Mouse (Mus musculus) liver, embryonic 13.5 days (tissue): ENCODE data around the gene Gmds. TPM values are rescaled to one million over a fixed set of nuclear protein-coding genes. Genes with fewer than 3 reads are reported as not detected.
A peak's percentile ranks its signal among the peaks of the same experiment; 100 is the strongest.

Experiments
- ATAC-seq: fragments of 200-750 bp; cut with Nextera tagmentation; 2 replicates; pipeline ENCODE4 v1.8.0; 2017; ENCODE audit warnings: low read depth, mild to moderate bottlenecking, moderate number of reproducible peaks, moderate library complexity
- DNase-seq: peaks from one replicate; pipeline ENCODE4 v3.0.0; 2022
- H3K27ac ChIP-seq: fragments of 300-500 bp; sonication (generic); 2 replicates; pipeline ENCODE4 v1.5.1; 2015; ENCODE audit warnings: moderate library complexity, mild to moderate bottlenecking, inconsistent platforms
- H3K27me3 ChIP-seq: fragments of 300-500 bp; sonication (generic); 2 replicates; pipeline ENCODE4 v1.6.1; 2015; ENCODE audit warnings: mild to moderate bottlenecking, inconsistent platforms
- H3K36me3 ChIP-seq: fragments of 300-500 bp; sonication (generic); 2 replicates; pipeline ENCODE4 v1.6.1; 2015; ENCODE audit warnings: mild to moderate bottlenecking, inconsistent platforms
- H3K4me1 ChIP-seq: fragments of 300-500 bp; sonication (generic); replicated peaks from 2 replicates; pipeline ENCODE4 v1.6.1; 2015; ENCODE audit warnings: inconsistent platforms
- H3K4me2 ChIP-seq: fragments of 300-500 bp; sonication (generic); 2 replicates; pipeline ENCODE4 v1.6.1; 2015; ENCODE audit warnings: inconsistent platforms, mild to moderate bottlenecking, moderate library complexity
- H3K4me3 ChIP-seq: fragments of 300-500 bp; sonication (generic); replicated peaks from 2 replicates; pipeline ENCODE4 v1.5.1; 2015; ENCODE audit warnings: mild to moderate bottlenecking, inconsistent platforms
- H3K9ac ChIP-seq: fragments of 300-500 bp; sonication (generic); 2 replicates; pipeline ENCODE4 v1.6.1; 2015; ENCODE audit warnings: mild to moderate bottlenecking, inconsistent platforms
- H3K9me3 ChIP-seq: fragments of 300-500 bp; sonication (generic); replicated peaks from 2 replicates; pipeline ENCODE4 v1.6.1; 2016; ENCODE audit warnings: inconsistent platforms
- WGBS: fragments of 180-500 bp; shearing (Covaris S2); methylation state at CpG from one replicate; pipeline ENCODE4 v1.1.7; 2015; ENCODE audit not compliant: insufficient replicate concordance; 5-methylcytosine and 5-hydroxymethylcytosine counted together
- polyA plus RNA-seq: library from polyadenylated mRNA; unstranded; fragments of >200 nt; fragmentation: Nextera tagmentation; extraction: Ambion mirVana; gene quantifications from 2 replicates; pipeline ENCODE4 v1.2.1, GENCODE M21; 2015

The Gmds gene
- polyA plus RNA-seq: 9.1 and 10.1 TPM in 2 replicates

DNA sequence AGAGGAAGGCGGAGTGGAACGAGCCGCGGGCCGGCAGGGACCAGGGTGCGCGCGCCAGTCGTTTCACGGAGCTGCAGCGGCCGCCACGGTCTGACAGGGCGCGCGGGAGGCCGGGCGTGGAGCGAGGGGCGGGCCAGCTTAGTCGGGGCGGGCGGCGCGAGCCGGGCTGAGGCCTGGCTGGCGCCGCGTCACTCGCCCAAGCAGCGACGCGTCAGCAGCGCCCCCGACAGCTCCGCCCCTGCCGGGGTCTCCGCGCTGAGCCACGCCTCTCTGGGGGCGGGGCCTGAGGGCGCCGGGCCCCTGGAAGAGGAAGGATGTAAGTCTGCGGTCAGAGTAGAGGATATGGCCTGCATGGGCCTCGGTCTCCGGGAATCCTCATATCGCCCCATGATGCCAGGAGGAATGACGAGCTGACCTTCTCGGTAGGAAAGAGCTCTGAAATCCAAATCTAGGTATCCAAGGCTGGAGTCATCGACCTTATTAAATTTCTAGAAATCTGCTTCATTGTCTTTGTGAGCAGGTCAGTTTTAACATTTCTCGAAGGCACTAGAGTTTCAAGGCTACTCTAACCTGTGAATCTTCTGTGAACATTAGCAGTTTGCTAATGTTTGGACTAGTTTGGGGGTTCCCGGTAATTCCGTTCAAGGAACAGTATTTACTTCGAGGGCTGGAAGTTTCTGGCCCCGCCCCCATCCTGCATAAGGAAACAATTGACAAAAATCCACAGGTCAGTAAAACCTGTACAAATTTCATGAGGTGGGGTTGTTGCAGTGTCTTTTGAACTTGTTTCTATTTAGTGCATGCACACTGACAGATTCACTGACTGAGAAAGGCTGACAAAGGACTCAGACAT, at the start of gene Gmds:
TSS of gene Gmds (minus strand) at position 228 of the 853 bp plus-strand sequence.
- Histone ChIP-seq H3K27me3 (no peaks in the 10 kb centered on the region), H3K4me3 (peak within 1 kb of the TSS; percentile 77), H3K9ac (peak within 1 kb of the TSS; percentile 85), H3K9me3 (no peaks in the 10 kb centered on the region), H3K4me2 (peak within 1 kb of the TSS; percentile 97), H3K4me1 (peaks cover 18% of the 10 kb centered on the region), H3K27ac (peak within 1 kb of the TSS; percentile 50), H3K36me3 (no peaks in the 10 kb centered on the region)
- peak; percentile 100 for ATAC-seq
- 2% methylated on average over 55 of the region's 55 CpGs for WGBS
- DNase-seq: peak; percentile 87

DNA sequence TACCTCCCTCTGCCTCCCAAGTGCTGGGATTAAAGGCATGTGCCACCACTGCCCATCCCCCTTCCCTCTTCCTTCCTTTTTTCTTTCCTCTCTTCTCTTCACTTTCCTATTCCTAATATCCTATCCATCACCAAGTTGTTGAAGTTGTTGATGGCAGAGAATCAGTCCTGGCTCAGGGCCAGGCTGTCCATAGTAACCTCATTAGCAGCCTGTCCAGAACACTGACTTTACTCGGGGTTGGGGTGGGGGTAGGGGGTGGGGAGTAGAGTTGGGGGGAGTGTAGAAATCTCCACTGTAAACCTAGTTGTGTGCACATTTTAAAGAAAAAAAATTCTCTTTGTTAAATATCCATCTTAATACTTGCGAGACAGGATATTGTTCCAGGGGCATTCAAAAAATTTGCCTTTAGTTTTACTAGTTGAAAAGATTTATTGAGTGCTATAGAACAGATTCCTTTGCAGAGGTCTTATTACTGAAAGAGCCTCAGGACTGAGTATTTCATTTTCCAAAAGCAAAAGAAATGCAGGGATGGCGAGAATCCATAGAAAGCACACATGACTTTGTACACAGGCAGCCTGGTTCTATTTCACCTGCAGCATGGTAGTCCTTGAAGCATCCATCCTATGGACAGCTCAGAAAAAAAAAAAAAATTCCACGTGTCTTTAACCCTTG, 47.0 kb upstream of the Gmds start:
- no peaks in the 10 kb centered on the region for H3K36me3 ChIP-seq
- no peak for DNase-seq
- ATAC-seq: no peak
- H3K4me3 ChIP-seq: no peak overlapping the region
- H3K9me3 ChIP-seq: no peaks in the 10 kb centered on the region
- H3K9ac ChIP-seq: no peak overlapping the region
- no peak overlapping the region for H3K4me2 ChIP-seq
- WGBS: 52% methylated on average over 4 of the region's 4 CpGs
- H3K4me1 ChIP-seq: no peaks in the 10 kb centered on the region
- H3K27ac ChIP-seq: no peak overlapping the region
- no peaks in the 10 kb centered on the region for H3K27me3 ChIP-seq

DNA sequence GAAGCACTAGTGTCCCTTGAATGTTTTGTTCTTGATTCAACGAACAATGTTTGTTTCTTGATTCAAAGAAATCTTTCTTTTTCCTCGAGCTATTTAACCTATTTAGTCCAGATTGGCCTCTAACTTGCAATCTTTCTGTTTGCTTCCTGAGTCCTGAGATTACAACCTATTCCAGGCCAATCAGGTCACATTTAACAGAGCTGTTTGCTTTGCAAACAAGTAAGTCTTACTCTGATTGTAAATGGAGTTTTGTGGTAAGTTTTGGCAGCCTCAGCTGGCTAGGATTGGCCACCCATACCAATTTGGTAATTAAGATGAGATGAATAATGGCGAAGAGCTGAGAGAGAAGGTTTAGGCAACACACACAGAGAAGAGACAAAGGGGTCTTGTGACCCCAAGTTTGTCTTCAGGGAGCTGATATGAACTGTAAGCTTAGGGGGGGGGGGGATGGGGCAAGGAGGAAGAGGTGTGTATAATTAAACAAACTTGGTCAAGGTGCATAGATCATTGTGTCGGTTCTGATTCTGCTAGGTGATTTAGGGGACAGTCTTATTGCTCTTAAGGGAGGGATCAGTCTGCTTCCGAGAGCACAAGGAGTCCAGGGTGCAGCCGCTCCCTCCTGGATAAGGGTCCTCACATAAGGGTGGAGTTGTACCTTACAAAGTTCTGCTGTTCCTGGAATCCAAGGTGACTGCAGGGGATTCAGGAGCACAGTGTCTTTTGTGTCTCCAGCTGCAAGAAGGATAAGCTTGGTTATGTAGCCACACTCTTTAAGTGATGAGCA, 43.9 kb upstream of the Gmds start:
- DNase-seq: no peak
- no peak for ATAC-seq
- no peak overlapping the region for H3K9ac ChIP-seq
- 60% methylated on average over 6 of the region's 6 CpGs for WGBS
- no peaks in the 10 kb centered on the region for H3K27me3 ChIP-seq
- no peaks in the 10 kb centered on the region for H3K36me3 ChIP-seq
- no peak overlapping the region for H3K4me2 ChIP-seq
- no peak overlapping the region for H3K27ac ChIP-seq
- no peaks in the 10 kb centered on the region for H3K4me1 ChIP-seq
- H3K4me3 ChIP-seq: no peak overlapping the region
- H3K9me3 ChIP-seq: no peaks in the 10 kb centered on the region

DNA sequence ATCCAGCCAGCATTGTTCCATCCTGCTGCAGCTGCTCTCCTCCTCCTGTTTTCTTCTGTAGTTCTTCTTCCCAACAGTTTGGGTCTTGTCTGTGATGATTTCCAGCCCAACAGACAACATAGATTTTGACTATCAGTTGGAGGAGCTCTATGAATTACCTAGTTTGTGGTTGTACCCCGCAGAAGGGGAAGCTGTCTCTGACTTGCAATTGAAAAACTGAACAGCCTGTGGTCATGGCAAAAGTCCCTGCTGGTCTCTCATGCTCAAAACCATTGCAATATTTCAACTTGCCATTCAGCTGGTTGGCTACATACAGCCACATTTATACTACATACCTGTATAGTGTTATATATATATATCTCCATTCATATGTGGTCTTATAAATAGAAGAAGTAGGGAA, 40.1 kb upstream of the Gmds start:
- Histone ChIP-seq H3K9ac (no peak overlapping the region), H3K27me3 (no peaks in the 10 kb centered on the region), H3K4me3 (no peak overlapping the region), H3K27ac (no peak overlapping the region), H3K36me3 (no peaks in the 10 kb centered on the region), H3K9me3 (no peaks in the 10 kb centered on the region), H3K4me1 (no peaks in the 10 kb centered on the region), H3K4me2 (no peak overlapping the region)
- DNase-seq: no peak
- ATAC-seq: no peak
- 26% methylated on average over 1 of the region's 1 CpGs for WGBS

DNA sequence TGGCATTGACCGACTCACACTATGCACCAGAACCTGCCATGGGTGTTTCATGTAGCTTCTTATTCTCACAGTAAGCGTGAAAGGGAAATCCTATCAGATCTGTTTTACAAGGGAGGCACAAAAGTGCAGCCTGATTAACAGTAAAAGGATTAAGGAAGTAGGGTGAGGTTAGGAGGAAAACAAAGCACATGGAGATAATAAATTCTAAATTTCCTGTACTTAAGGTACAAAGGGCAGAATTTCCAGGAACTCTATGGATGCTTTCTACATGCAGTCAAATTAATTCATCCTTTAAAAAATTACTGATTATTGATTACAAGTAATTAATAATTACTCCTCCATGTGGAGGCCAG, 34.0 kb upstream of the Gmds start:
- Histone ChIP-seq H3K27me3 (no peaks in the 10 kb centered on the region), H3K9ac (no peak overlapping the region), H3K9me3 (no peaks in the 10 kb centered on the region), H3K27ac (no peak overlapping the region), H3K4me1 (no peaks in the 10 kb centered on the region), H3K4me3 (no peak overlapping the region), H3K4me2 (no peak overlapping the region), H3K36me3 (no peaks in the 10 kb centered on the region)
- WGBS: 47% methylated on average over 2 of the region's 2 CpGs
- ATAC-seq (no peak), DNase-seq (no peak)

DNA sequence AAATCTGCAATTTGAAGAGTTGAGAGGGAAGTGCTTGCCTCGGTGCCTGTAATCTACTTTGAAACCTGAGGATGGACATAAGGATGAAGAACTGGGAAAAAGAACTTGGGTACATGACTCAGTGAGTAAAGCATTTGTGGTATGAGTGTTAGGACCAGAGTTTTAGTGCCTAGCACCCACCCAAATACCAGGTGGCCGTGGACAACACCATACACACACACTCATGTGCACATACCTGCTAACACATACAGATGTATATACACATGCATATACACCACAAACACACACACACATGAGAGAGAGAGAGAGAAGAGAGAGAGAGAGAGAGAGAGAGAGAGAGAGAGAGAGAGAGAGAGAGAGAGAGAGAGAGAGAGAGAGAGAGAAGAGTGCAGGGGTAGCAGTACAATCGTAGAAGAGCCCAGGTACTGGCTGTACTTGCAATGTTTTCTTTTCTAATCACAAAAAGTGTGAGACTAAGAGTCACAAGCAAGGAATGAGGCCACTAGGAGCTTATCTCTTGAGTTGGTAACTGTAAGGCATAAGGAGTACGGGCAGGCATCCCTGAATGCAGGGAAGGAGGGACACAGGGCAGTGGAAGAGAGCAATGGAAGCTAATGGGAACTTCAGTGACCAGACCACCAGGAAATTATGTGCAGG, 33.5 kb upstream of the Gmds start:
- Histone ChIP-seq H3K9ac (no peak overlapping the region), H3K4me1 (no peaks in the 10 kb centered on the region), H3K4me3 (no peak overlapping the region), H3K9me3 (no peaks in the 10 kb centered on the region), H3K36me3 (no peaks in the 10 kb centered on the region), H3K27ac (no peak overlapping the region), H3K27me3 (no peaks in the 10 kb centered on the region), H3K4me2 (no peak overlapping the region)
- ATAC-seq: no peak
- 50% methylated on average over 4 of the region's 4 CpGs for WGBS
- DNase-seq: no peak

DNA sequence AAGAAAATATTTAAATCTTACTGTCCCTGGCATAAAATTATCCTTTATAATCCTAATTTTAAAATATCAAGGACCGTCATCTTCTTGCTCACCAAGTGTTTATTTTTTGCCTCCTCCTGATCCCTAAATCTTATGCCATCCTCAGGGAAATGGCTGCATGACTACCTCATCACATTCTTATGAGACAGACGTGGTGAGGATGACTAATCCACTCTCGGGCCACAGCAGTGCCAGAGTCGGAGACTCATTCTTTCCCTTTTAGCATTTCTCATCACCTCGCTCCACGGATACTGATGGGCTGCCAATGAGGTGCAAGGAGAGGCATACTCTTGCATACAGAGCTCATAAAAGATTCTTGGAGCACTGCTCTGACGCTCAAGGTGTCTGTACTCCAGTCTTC, 32.2 kb upstream of the Gmds start:
- ATAC-seq: no peak
- Histone ChIP-seq H3K4me2 (no peak overlapping the region), H3K27ac (no peak overlapping the region), H3K4me1 (no peaks in the 10 kb centered on the region), H3K9ac (no peak overlapping the region), H3K36me3 (no peaks in the 10 kb centered on the region), H3K4me3 (no peak overlapping the region), H3K9me3 (no peaks in the 10 kb centered on the region), H3K27me3 (no peaks in the 10 kb centered on the region)
- 63% methylated on average over 7 of the region's 7 CpGs for WGBS
- no peak for DNase-seq

DNA sequence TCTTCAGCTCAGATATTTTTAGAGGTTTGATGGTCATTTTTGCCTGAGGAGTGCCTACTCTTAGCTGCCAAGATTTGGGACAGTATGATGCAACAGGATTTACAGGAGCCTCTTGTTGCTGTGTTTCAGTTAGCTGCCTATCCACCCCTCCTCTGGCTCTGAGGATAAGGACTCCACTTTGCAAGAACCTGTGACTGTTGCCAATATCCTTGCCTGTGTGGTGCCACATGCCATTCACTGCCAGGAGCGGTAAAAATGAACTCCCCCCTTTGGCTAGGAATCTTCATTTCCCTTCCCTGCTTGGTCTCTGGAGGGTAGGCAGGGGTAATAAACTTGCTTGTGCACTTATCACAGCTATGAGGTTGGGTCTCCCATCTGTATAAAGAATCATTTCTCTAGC, 31.6 kb upstream of the Gmds start:
- DNase-seq (no peak), ATAC-seq (no peak)
- Histone ChIP-seq H3K4me3 (no peak overlapping the region), H3K9me3 (no peaks in the 10 kb centered on the region), H3K4me2 (no peak overlapping the region), H3K36me3 (no peaks in the 10 kb centered on the region), H3K4me1 (no peaks in the 10 kb centered on the region), H3K27ac (no peak overlapping the region), H3K27me3 (no peaks in the 10 kb centered on the region), H3K9ac (no peak overlapping the region)
- 71% methylated on average over 1 of the region's 1 CpGs for whole genome bisulfite sequencing

DNA sequence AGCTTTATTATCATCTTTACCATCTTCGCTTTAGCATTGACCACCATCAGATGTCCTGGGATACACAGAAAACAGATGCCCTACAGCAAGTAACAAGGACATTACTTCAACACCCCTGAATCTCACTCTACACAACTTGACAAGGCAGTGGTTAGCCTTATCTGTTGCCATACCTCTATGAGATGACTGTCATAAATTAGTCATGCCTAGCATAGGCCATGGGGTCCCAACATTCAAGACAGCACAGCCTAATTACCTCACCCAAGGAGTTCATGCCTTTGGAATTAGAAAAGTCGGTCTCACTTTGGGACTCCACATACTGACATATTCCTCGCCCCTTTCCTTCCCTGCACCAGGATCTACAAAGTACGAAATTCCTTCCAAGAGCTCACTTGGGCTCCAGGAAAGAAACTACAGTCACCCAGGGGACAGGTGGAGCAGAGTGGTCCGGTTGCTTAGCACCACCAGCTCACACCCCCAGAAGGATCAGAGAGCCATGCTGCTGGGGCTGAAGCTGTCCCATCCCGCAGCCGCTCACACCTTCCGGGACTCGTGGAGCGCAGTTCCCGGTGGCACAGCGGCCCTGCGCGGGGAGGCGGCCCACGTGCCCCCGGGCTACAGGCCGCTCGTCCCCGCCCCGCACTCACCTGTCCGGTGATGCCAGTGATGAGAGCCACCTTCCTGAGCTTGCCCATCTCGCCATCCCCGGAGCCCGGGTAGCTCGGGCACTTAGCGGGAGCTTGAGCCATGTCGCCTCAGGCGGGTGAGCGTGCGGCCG, 616 bp downstream of the Gmds start:
- no peaks in the 10 kb centered on the region for H3K36me3 ChIP-seq
- 6% methylated on average over 32 of the region's 32 CpGs for WGBS
- peak; percentile 53 for ATAC-seq

DNA sequence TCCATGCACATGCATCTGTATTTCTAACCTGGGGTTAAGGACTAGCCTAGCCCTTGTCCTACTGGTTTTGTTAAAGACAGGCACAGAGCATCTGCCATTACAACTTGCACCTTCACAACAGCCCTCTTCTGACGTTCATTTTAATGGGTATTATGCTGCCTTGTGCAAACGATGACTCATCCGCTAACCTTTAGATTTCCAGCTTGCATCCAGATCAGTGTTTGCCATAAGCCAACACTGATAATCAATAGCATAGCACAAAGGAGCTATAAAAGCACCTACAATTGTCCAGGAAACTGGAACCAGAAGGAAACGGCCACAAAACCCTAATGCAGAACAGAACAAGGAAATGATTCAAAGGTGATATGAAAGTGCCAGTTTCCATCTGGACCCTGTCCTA, 20.2 kb downstream of the Gmds start:
- Histone ChIP-seq H3K9ac (no peak overlapping the region), H3K36me3 (no peaks in the 10 kb centered on the region), H3K27ac (no peak overlapping the region), H3K4me1 (no peaks in the 10 kb centered on the region; the same call in 1 of the 2 replicates), H3K27me3 (no peaks in the 10 kb centered on the region), H3K9me3 (no peaks in the 10 kb centered on the region), H3K4me3 (no peak overlapping the region), H3K4me2 (no peak overlapping the region)
- no peak for DNase-seq
- no peak for ATAC-seq
- WGBS: 61% methylated on average over 4 of the region's 4 CpGs

More for the DNA sequence above, 616 bp downstream of the Gmds start:
- Histone ChIP-seq H3K4me1 (peaks cover 18% of the 10 kb centered on the region), H3K9ac (peak overlapping the region; percentile 85), H3K27ac (no peak overlapping the region), H3K27me3 (no peaks in the 10 kb centered on the region), H3K9me3 (no peaks in the 10 kb centered on the region), H3K4me3 (peak overlapping the region; percentile 77), H3K4me2 (peak overlapping the region; percentile 97)
- no peak for DNase-seq
